Mouse (Mus musculus) embryonic fibroblast, embryonic 13.5 days (primary cell): Measurements from ENCODE around the gene Mpzl1.

ENCODE experiments used
- CTCF ChIP-seq: IDR thresholded peaks from 2 replicates; pipeline ENCODE4 v1.5.1; 2011; ENCODE audit warnings: mild to moderate bottlenecking, control low read depth, low read length, moderate library complexity, borderline replicate concordance; ENCODE audit not compliant: insufficient read depth
- POLR2A ChIP-seq: IDR thresholded peaks from 2 replicates; pipeline ENCODE4 v1.6.1; 2011; ENCODE audit warnings: low read depth, mild to moderate bottlenecking, control low read depth, low read length, moderate library complexity

- TF ChIP-seq POLR2A (no peak), CTCF (no peak)
Observed at GRCm38 (mm10) chr1:165655022-165655421, 20.7 kb upstream of the Mpzl1 start.
